Mouse (Mus musculus) hindbrain, embryonic 13.5 days (tissue): ENCODE results near the gene Hnrnpa1. TPM values are rescaled to one million over a fixed set of nuclear protein-coding genes. Genes with fewer than 3 reads are reported as not detected.

Source experiments
- ATAC-seq: fragments of 200-750 bp; cut with Nextera tagmentation; 2 replicates; pipeline ENCODE4 v1.8.0; 2017; ENCODE audit warnings: moderate TSS enrichment; ENCODE audit not compliant: low FRiP score
- H3K27ac ChIP-seq: fragments of 300-500 bp; sonication (generic); 2 replicates; pipeline ENCODE4 v1.5.1; 2015; ENCODE audit warnings: inconsistent platforms, mild to moderate bottlenecking, moderate library complexity
- H3K27me3 ChIP-seq: fragments of 300-500 bp; sonication (generic); 2 replicates; pipeline ENCODE4 v1.6.1; 2015; ENCODE audit warnings: mild to moderate bottlenecking, inconsistent platforms
- H3K36me3 ChIP-seq: fragments of 300-500 bp; sonication (generic); 2 replicates; pipeline ENCODE4 v1.6.1; 2015; ENCODE audit warnings: mild to moderate bottlenecking, inconsistent platforms
- H3K4me1 ChIP-seq: fragments of 300-500 bp; sonication (generic); replicated peaks from 2 replicates; pipeline ENCODE4 v1.6.1; 2015; ENCODE audit warnings: inconsistent platforms
- H3K4me2 ChIP-seq: fragments of 300-500 bp; sonication (generic); 2 replicates; pipeline ENCODE4 v1.6.1; 2015; ENCODE audit warnings: inconsistent platforms, mild to moderate bottlenecking, moderate library complexity
- H3K4me3 ChIP-seq: fragments of 300-500 bp; sonication (generic); 2 replicates; pipeline ENCODE4 v1.5.1; 2015; ENCODE audit warnings: mild to moderate bottlenecking, inconsistent platforms
- H3K9ac ChIP-seq: fragments of 300-500 bp; sonication (generic); 2 replicates; pipeline ENCODE4 v1.6.1; 2015; ENCODE audit warnings: mild to moderate bottlenecking, inconsistent platforms
- H3K9me3 ChIP-seq: fragments of 300-500 bp; sonication (generic); 2 replicates; pipeline ENCODE4 v1.6.1; 2016; ENCODE audit warnings: inconsistent platforms
- WGBS: fragments of 180-500 bp; shearing (Covaris S2); methylation state at CpG from one replicate; pipeline ENCODE4 v1.1.7; 2015; 5-methylcytosine and 5-hydroxymethylcytosine counted together
- polyA plus RNA-seq: library from polyadenylated mRNA; unstranded; fragments of >200 nt; fragmentation: Nextera tagmentation; extraction: Ambion mirVana; gene quantifications from 2 replicates; pipeline ENCODE4 v1.2.1, GENCODE M21; 2015

Hnrnpa1 gene
- polyA plus RNA-seq, 1 experiment from 2014 or later = 901 TPM

DNA sequence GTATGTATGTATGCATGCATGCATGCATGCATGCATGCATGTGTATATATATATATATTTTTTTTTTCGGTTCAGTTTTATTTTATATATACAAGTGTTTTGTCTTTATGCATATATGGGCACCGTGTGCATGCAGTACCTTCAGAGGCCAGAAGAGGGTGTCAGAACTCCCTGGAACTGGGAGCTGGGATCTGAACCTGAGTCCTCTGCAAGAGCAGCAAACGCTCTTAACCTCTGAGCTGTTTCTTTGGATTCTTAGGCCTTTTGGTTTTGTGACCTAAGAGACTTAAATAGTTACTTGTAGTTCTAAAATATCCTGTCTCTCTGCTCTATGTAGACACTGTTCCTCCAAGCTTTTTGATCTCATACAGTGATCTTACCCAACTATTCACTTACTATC lies 43.8 kb downstream of the Hnrnpa1 start:
- ATAC-seq = no peak

DNA sequence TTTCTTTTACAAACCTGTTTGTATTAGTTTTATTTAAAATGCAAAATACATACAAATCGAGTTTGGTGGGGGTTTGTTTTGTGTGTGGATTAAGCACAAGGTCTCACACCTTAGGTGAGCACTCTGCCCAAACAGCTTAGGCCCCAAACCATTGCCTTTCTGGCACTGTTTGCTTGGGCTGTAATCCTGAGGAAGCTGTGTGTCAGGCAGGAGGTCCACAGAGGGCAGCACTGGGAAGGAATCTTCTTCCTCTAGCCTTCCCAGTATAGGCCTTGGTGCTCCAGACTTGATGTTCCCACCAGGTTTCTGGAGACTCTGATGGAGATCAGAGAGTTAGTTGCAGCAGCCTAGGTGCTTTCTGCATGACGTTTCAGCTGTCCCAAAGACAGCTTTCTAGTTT lies 44.4 kb downstream of the Hnrnpa1 start:
- Histone ChIP-seq H3K27ac (peak overlapping the region; percentile 80), H3K4me2 (no peak overlapping the region), H3K27me3 (no peaks in the 10 kb centered on the region), H3K36me3 (peaks cover 4% of the 10 kb centered on the region; the same call in 1 of the 2 replicates), H3K9me3 (no peaks in the 10 kb centered on the region), H3K4me1 (peaks cover 27% of the 10 kb centered on the region), H3K9ac (peak overlapping the region; percentile 24; the same call in 1 of the 2 replicates), H3K4me3 (no peak overlapping the region)
- ATAC-seq = no peak
- WGBS = 47% methylated on average over 2 of the region's 2 CpGs

More for the DNA sequence above, 43.8 kb downstream of the Hnrnpa1 start:
- no peak overlapping the region for H3K9ac ChIP-seq
- H3K9me3 ChIP-seq = no peaks in the 10 kb centered on the region
- H3K36me3 ChIP-seq = peaks cover 4% of the 10 kb centered on the region; the same call in 1 of the 2 replicates
- no peaks in the 10 kb centered on the region for H3K27me3 ChIP-seq
- peaks cover 21% of the 10 kb centered on the region for H3K4me1 ChIP-seq
- no peak overlapping the region for H3K4me3 ChIP-seq
- H3K27ac ChIP-seq = no peak overlapping the region
- 57% methylated on average over 3 of the region's 3 CpGs for WGBS
- H3K4me2 ChIP-seq = no peak overlapping the region

DNA sequence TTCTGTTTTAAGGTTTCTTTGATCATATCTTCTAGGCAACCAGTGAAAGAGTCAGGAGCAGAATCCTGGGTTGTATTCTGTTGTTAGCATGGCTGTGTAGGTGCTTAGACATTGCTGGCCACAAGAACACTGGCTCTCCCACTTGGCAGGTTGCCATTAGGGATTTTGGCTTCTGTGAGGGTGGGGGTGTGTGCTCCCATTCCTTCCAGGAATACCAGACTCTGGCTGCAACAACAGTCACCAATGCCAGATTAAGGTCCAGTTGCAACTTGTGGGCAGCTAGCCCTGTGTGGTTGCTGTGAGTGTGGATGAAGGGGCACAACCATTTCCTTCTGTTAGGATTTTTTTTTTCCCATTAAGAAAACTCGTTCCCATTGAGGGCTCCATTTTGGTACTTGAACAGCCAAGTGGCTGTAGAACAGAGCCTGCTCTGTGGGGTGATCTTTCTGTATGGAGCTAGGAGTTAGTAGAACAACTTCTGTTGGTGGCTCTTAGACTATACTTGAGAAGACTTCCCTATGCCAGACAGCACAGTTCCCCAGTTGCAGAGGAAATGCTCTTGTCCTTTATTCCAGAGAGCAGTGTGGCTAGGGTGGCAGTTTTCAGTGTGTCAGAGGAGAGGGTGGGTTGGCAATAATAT lies 45.7 kb downstream of the Hnrnpa1 start:
- Histone ChIP-seq H3K9ac (no peak overlapping the region; the same call in 1 of the 2 replicates), H3K36me3 (peaks cover 10% of the 10 kb centered on the region), H3K9me3 (no peaks in the 10 kb centered on the region), H3K4me3 (no peak overlapping the region), H3K4me1 (peaks cover 38% of the 10 kb centered on the region), H3K4me2 (no peak overlapping the region), H3K27ac (peak overlapping the region; percentile 80), H3K27me3 (no peaks in the 10 kb centered on the region)
- no peak for ATAC-seq
- WGBS = 52% methylated on average over 1 of the region's 1 CpGs

DNA sequence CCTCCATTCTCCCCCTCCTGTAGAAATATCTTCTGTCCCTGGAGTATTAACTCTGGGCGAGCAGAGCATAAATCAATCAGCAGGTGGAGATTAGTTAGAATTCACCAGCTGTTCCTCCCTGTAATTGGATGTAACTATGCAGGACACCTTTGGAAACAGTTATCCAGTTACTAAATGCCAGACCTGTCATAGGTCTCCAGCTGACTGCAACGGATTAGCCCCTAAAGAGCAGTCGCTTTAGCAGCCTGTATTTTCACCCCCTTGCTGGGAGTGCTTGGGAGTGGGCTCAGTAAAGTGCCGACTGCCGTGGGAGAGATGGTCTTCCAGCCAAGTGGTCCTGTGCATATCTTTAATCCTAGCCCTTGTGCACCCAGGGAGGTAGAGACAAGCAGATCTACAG lies 49.4 kb downstream of the Hnrnpa1 start:
- Histone ChIP-seq H3K27ac (peak overlapping the region; percentile 84), H3K4me2 (no peak overlapping the region), H3K4me3 (no peak overlapping the region), H3K9me3 (no peaks in the 10 kb centered on the region), H3K27me3 (no peaks in the 10 kb centered on the region), H3K36me3 (peaks cover 39% of the 10 kb centered on the region), H3K9ac (peak overlapping the region; percentile 36), H3K4me1 (peaks cover 42% of the 10 kb centered on the region)
- 36% methylated on average over 5 of the region's 5 CpGs for WGBS
- no peak for ATAC-seq

DNA sequence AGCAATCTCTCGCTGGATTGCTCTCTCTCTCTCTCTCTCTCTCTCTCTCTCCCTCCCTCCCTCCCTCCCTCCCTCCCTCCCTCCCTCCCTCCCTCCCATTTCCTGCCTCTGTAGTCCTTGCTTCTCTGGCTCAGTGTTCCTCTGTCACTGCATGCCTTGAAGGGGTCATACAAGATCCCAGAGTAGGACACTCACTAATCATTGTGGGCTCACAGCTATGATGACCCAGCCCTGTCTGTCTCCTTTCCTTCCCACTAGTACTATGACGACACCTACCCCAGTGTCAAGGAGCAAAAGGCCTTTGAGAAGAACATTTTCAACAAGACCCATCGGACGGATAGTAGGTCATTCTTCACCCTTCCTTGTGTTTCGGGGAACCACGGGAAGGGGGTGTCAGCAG lies 50.2 kb downstream of the Hnrnpa1 start:
- Histone ChIP-seq H3K4me1 (peaks cover 37% of the 10 kb centered on the region), H3K9me3 (no peaks in the 10 kb centered on the region), H3K9ac (0 out of 2 replicates have a peak overlapping the region, but pooled peaks have one; percentile 13), H3K4me3 (no peak overlapping the region), H3K27me3 (no peaks in the 10 kb centered on the region), H3K4me2 (no peak overlapping the region), H3K27ac (peak overlapping the region; percentile 84), H3K36me3 (peaks cover 41% of the 10 kb centered on the region)
- WGBS = 68% methylated on average over 6 of the region's 6 CpGs
- 0 out of 2 replicates have a peak, but pooled peaks have one; percentile 16 for ATAC-seq

DNA sequence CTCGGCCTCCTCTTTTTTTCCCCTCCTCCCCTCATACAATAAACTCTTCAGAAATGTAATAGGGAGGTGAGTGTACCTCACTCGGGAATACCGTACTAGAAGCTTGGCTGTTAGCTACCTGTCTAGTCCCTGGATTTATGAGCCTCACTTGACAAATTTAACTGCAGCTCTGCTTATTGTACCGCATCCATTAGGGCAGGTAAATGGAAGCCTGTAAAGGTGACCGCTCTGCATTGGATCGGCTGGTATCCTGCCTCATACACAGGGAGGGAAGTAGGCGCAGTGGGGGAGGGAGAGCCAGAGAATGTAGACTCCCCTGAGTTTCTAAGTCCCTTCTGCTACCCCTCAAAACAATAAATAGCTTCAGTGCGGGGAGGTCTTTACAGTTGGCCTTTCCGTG lies 50.6 kb downstream of the Hnrnpa1 start:
- Histone ChIP-seq H3K9me3 (no peaks in the 10 kb centered on the region), H3K36me3 (peaks cover 43% of the 10 kb centered on the region), H3K4me2 (no peak overlapping the region), H3K27me3 (no peaks in the 10 kb centered on the region), H3K9ac (peak overlapping the region; percentile 13; the same call in 1 of the 2 replicates), H3K27ac (peak overlapping the region; percentile 70), H3K4me1 (peaks cover 37% of the 10 kb centered on the region), H3K4me3 (no peak overlapping the region)
- ATAC-seq = peak; percentile 47; the same call in 1 of the 2 replicates
- WGBS = 83% methylated on average over 9 of the region's 9 CpGs

DNA sequence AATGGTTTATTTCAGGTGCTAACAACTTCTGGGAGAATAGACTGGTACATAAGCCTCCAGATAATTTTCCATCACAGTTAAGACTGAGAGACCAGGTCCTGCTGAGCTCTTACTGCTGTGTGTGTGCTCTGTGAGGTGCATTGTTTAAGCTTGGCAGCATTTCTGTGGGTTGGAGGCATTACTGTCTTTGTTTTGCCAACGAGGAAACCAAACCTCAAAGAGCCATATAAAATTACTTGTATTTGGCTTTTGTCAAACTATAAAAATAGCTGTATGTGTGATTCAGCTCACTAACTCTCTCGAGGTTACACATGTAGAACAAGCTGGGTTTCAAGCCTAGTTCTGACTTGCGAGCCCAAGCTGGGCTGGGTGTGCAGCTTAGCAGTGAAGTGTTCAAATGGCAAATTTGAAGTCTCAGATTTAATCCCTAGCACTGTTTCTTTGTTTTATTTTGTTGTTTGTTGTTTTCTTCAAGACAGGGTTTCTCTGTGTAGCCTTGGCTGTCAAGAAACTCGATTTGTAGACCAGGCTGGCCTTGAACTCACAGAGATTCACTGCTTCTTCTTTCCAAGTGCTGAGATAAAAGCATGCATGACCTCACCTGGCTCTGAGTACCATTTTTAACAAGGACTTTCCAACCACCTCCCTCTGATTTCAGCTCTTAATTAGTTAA lies 52.6 kb downstream of the Hnrnpa1 start:
- WGBS = 83% methylated on average over 4 of the region's 4 CpGs
- peaks cover 42% of the 10 kb centered on the region for H3K36me3 ChIP-seq
- H3K4me3 ChIP-seq = no peak overlapping the region

DNA sequence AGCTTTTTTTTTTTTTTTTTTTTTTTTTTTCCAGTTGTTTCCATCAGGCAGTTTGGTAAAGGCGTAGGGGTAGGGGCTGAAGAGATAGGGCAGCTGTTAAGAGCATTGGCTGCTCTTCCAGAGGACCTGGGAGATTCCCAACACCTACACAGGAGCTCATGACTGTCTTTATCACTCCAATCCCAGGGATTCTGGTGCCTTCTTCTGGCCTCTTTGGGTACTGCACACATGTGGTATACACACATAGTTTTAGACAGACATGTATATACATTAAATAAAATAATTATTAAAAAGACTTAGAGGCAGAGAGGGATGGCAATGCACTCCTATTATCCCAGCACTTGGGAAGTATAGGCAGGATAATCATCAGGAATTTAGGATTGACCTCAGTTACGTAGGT lies 53.1 kb downstream of the Hnrnpa1 start:
- WGBS = 99% methylated on average over 2 of the region's 2 CpGs

More for the DNA sequence above, 52.6 kb downstream of the Hnrnpa1 start:
- Histone ChIP-seq H3K4me2 (no peak overlapping the region), H3K9ac (no peak overlapping the region), H3K9me3 (no peaks in the 10 kb centered on the region), H3K27ac (peak overlapping the region; percentile 30; the same call in 1 of the 2 replicates), H3K27me3 (no peaks in the 10 kb centered on the region), H3K4me1 (peaks cover 53% of the 10 kb centered on the region)
- ATAC-seq = no peak

DNA sequence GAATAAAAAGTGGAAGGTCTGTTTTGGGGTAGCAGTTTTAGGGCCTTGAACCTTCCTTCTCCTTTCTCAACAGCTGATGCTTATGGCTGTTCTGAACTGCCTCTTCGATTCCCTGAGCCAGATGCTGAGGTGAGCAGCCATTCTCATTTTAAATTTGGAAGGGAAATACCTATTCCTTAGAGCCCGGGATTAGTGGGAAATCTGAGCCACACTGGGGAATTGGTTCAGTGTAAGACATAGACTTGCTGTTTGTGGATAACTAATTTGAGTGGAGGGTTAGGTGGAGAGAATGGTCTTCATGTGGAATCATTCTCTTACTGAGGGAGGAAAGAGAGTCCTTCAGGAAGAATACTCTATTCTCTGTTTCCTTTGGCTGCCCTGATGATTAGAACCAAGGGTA lies 54.4 kb downstream of the Hnrnpa1 start:
- Histone ChIP-seq H3K27ac (no peak overlapping the region), H3K4me3 (no peak overlapping the region), H3K27me3 (no peaks in the 10 kb centered on the region), H3K36me3 (peaks cover 42% of the 10 kb centered on the region), H3K9me3 (no peaks in the 10 kb centered on the region), H3K4me2 (no peak overlapping the region), H3K9ac (no peak overlapping the region), H3K4me1 (peaks cover 61% of the 10 kb centered on the region)
- WGBS = 71% methylated on average over 2 of the region's 2 CpGs
- no peak for ATAC-seq

More for the DNA sequence above, 53.1 kb downstream of the Hnrnpa1 start:
- ATAC-seq = no peak
- H3K27ac ChIP-seq = no peak overlapping the region
- peaks cover 59% of the 10 kb centered on the region for H3K4me1 ChIP-seq
- peaks cover 42% of the 10 kb centered on the region for H3K36me3 ChIP-seq
- H3K4me2 ChIP-seq = no peak overlapping the region
- no peak overlapping the region for H3K9ac ChIP-seq
- no peaks in the 10 kb centered on the region for H3K9me3 ChIP-seq
- H3K27me3 ChIP-seq = no peaks in the 10 kb centered on the region
- no peak overlapping the region for H3K4me3 ChIP-seq

DNA sequence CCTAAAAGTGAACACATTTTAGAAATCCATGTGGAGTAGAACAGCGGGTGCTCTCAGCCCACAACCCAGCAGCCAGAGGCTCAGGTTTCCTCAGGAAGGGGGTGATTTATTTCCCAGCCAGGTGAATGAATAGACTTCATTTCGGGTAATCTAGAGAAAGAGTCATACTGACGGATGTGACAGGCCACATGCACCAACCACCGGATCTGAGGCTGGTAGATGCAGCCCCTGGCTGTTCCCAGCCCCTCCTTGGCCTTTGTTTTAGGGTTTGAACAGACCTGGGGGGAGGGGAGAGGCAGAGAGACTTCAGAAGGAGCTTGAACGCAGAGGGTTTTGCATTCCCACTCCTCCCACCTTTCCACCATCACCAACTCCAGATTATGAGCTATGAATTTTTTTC lies 55.6 kb downstream of the Hnrnpa1 start:
- Histone ChIP-seq H3K36me3 (peaks cover 37% of the 10 kb centered on the region), H3K4me2 (no peak overlapping the region), H3K9ac (peak overlapping the region; percentile 35; the same call in 1 of the 2 replicates), H3K4me1 (peaks cover 63% of the 10 kb centered on the region), H3K9me3 (no peaks in the 10 kb centered on the region), H3K27ac (peak overlapping the region; percentile 100), H3K27me3 (no peaks in the 10 kb centered on the region), H3K4me3 (no peak overlapping the region)
- WGBS = 10% methylated on average over 5 of the region's 5 CpGs
- ATAC-seq = no peak
